Mouse (Mus musculus) MEL-GATA-1-ER (cell line): ENCODE results near the gene Rpl13a.
A peak's percentile ranks its signal among the peaks of the same experiment; 100 is the strongest.
"Not testable (repeated sequence)": the region's sequence is repeated elsewhere in the genome, so short reads cannot be mapped to it uniquely, and the experiment has no call there.

ENCODE experiments used
- DNase-seq: peaks from one replicate; pipeline ENCODE4 v3.0.0-alpha.2; 2012; ENCODE audit warnings: low read depth; ENCODE audit errors: extremely low read depth

The Rpl13a gene

DNA sequence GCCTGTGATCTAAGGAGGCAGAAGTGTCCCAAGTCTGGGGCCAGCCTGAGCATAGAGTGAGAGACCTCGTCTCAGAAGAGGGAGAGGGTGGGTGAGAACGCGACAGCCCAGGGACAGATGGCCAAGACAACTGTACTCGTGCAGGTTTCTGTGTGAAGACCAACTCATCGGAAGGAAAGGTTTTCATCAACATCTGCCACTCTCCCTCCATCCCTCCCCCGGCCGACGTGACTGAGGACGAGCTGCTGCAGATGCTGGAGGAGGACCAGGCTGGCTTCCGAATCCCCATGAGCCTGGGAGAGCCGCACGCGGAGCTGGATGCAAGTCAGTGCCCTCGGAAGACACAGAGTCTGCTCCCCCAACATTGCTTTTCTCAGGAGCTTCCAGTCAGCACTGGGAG, 28.9 kb upstream of the Rpl13a start:
- no peak for DNase-seq

DNA sequence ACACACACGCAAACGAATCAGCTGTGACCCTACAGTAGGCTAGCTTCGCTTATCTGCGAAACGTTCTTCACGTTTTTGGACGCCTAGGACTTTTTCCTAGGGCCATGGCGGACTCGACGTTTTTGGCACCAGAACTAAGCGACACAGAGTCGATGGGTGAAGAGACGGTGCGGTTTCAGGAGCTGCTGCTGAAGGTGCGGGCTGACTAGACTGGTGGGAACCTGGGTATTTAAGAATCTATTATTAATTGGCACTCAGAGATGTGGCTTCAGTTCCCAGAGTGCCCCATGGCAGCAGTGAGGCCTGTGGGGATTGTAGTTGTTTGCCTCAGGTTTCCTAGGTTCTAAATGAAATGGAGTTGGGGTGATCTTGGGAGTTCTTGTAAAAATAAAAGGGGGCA, 27.6 kb upstream of the Rpl13a start:
- DNase-seq, result no peak

DNA sequence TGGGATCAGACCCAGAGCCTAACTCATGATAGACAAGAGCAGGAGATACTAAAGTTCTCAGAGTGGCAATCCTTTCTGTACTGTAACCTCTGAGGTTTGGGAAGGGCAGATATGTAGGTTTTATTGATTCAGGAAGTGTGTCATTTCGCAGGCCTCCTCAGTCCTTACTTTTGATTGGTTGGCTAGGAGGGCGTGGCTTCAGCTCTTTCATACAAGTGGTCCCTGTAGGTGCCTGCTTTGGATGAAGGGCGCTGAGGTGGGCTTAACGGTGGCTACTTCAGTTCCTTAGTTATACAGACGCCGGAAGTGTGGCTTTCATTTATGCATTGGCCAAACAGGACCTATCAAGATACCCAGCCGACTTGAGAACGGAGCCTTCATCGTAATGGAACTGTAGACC, 27.0 kb upstream of the Rpl13a start:
- peak; percentile 98 for DNase-seq

DNA sequence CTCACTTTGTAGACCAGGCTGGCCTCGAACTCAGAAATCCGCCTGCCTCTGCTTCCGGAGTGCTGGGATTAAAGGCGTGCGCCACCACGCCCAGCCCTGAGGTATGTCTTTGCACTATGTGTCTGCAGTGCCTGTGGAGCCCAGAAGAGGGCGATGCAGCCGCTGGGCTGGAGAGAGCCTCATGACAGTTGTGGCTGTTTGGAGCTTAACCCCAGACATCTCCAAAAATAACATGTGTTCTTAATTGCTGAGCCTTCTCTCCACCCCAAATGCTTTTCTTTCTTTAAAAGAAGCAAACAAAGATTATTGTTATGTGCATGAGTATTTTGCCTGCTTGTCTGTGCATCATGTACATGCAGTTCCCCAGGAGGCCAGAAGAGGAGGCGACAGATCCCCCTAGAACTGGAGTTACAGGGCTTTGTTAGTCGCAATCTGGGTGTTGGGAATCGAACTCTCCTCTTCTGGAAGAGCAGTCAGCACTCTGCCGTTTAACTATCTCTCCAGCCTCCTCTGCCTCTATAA, 26.5 kb upstream of the Rpl13a start:
- peak; percentile 76 for DNase-seq

DNA sequence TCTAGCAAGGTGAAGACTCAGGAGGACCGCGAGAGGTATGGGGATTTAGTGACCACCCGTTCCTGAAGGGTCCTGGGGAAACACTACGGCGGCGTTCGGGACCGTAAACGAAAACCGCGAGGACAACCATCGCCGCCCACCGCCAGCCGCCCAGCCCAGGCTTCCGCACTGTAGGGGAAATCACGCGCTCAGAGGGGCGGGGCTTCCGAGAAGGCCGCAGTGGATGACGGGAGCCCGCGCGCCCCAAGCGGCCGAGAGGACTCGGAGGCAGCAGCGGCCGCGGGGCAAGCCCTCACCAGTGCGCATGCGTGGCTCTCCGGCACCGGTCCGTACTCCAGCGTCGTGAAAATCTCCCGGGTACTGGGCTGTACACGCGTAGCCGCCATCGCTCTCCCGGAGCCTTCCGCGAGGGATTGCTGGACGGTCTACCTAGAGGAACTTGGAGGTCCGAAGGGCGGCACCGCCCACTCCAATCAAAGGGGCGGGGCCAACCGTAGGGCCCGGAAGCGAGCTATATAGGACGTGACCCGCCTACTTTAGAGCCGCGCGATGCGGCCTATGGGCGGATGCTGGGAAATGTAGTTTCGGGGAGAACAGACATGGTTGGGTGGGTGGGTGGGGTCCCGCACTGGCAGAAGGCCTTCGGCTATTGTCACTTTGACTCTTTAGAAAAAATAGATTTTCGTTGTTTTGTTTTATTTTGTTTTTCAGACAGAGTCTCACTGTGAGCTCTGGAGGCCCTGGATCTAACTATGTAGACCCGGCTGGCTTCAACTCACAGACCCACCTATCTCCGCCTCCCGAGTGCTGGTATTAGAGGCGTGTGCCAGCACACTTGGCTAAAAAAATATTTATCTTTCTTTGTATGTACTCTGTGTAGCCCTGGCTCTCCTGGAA, 25.8 kb upstream of the Rpl13a start, which contains the start of the genes Pih1d1 and Aldh16a1:
Pih1d1 (plus strand) TSS at position 208 of the 897 bp plus-strand sequence.
Aldh16a1 (minus strand) TSS at position 489 of the 897 bp plus-strand sequence.
- DNase-seq, result peak; percentile 79

DNA sequence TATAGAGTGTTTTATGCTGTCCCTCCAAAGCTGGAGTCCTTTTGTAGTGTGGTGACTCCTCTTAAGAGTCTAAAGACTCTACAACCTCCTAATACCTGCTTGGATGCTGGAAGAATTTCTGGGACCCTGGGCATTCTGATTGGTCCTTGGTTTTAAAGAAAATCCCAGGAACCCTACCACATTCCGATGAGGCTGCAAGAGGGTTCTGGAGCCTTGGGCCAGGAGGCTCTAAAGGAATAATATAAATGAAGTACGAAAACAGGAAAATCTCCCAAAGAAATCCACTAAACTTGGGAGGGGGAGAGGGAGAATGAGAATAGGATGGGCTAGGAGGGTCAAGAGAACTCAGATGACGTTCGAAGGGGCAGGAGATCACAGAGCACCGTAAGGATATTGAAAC, 25.0 kb upstream of the Rpl13a start:
- DNase-seq, result no peak

DNA sequence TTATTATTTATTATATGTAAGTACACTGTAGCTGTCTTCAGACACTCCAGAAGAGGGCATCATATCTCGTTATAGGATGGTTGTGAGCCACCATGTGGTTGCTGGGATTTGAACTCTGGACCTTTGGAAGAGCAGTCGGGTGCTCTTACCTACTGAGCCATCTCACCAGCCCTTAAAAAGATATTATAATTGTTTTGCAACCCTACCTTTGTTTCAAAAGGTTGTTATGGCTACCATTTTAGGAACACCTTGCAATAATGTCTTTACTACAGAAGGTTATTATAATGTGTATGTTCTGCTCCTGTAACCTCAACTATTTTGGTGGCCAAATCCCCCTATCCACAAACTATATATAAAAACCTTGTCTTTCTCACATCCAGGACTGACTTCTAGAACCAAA, 24.5 kb upstream of the Rpl13a start:
- DNase-seq, result not testable (repeated sequence)

DNA sequence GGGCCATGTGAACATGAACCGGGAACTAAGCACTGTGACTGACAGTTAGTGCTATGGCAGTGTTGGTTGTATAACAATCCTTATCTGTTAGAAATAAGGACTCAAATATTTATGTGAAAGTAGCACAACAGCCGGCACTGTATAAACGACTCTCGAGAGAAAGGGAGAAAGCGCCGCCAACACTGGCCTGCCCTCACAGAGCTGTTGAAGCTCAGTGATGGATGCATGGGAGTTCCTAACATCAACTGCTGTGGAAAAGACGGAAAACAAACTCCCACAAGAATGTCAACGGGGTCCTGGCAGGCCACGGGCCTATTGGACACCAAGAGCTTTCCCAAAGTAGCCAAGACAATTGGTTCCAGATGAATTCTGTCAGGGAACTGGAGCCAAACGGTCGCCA, 22.7 kb upstream of the Rpl13a start:
- DNase-seq, result no peak

DNA sequence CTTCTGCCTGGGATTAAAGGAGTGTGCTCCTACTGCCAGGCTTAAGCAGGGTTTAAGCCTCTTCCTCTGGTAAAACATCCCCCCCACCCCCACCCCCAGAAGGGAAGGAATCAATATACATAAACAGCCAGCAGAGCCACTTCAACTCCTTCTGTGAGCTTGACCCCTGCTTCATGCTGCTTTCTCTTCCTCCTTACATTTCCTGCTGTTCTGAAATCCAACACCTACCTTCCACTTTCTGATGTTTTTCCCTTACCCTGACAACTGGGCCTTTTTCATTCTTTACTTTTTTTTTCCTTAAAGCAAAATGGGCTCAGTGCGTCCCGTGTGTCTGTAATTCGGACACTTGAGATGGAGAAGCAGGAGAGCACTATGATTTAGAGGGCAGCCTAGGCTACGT, 21.8 kb upstream of the Rpl13a start:
- DNase-seq, result no peak

DNA sequence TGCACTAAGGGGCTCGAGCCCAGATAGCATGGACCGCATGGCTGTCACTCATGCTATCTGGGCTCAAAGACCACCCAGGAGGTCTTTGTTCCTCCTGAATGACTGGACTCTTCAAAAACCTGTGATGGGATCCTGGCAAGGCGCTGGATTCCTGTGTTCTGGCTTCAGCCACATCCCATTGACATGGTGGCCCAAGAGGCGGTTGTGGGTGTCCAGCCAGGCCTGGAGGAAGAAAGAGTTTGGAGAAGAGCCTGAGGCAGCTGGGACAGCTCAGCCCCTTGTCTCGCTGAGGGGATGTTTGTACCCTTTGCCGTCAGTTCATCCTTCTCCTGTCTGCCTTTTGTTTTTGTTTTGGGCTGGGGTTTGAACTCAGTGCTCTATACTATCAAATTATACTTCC, 21.0 kb upstream of the Rpl13a start:
- no peak for DNase-seq

DNA sequence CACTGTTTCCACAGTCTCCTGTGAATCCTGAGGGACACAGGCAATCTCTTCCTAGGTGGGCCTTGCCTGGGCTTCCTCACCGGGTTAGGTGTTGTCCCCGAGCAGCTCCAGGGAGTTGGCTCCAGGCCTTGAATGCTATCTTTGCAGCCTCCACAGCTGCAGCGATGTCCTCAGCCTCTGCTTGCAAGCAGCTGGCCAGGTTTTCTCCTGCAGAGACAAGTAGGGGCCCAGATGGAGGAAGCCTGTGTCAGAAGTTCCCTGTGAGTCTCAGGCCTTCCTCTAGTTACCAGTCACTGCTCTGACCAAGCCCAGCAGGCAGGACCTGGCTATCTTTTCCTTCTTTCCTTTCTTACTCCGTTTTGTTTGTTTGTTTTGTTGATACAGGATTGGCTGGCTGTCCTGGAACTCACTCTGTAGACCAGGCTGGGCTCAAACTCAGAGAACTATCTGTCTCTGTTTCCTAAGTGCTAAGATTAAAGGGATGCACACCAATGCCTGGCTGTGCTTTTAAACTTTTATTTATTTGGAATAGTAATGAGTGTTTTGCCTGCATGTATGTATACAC, 20.1 kb upstream of the Rpl13a start:
- DNase-seq, result no peak

DNA sequence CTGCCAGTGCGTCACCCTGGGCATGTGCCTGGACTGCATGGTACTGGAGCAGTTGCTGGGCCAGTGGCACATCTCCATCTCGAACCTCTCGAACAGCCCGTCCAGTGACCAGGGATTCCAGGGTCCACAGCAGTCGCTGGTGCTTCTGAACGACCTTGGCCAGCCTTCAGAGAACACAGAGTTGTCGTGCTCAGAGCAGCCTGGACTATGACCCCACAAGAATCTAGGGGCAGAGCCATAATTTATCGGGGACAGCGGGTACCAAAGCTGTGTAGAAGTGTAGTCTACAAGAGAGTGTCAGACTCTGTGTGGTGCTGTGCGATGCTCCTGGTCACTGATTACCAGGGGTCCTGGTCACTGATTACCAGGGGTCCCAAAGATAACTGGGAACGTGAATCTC, 19.3 kb upstream of the Rpl13a start:
- DNase-seq, result no peak

DNA sequence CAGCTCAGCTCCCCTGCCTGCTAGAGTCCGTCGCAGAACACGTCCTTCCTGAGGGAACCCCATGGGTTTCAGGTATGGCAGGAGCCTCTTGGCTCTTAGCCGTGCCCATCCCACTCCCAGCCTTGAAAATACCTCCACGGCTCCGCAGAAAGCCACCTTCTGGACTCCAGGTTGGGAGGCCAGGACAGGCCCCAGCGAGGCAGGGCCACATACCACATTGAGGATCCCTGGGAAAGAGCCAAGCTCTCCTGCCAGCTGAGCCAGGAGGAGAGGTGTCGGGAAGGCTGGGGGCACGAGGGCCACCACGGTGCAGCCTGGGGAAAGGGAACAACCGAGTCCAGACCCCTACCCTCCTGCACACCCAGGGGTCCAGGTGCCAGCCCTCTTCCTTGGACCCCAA, 18.7 kb upstream of the Rpl13a start:
- DNase-seq, result no peak

DNA sequence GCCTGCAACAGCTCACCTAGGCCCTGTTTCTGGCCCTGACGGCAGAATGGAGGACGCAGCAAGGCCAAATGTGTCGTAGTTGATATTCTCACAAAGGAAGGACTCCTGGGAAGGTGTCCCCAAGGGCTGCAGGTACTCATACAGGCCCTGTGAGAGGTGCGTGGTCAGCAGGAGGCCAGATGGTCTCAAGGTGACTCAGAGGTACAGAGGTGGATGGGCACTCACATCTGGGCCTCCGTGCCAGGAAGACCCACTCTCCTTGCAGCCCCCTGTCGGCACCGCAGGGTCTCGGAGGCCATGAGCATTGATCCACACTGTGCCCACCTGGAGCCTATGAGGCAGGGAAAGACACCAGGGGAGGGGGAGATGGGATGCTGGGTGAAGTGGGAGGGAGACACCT, 16.9 kb upstream of the Rpl13a start:
- DNase-seq, result no peak

DNA sequence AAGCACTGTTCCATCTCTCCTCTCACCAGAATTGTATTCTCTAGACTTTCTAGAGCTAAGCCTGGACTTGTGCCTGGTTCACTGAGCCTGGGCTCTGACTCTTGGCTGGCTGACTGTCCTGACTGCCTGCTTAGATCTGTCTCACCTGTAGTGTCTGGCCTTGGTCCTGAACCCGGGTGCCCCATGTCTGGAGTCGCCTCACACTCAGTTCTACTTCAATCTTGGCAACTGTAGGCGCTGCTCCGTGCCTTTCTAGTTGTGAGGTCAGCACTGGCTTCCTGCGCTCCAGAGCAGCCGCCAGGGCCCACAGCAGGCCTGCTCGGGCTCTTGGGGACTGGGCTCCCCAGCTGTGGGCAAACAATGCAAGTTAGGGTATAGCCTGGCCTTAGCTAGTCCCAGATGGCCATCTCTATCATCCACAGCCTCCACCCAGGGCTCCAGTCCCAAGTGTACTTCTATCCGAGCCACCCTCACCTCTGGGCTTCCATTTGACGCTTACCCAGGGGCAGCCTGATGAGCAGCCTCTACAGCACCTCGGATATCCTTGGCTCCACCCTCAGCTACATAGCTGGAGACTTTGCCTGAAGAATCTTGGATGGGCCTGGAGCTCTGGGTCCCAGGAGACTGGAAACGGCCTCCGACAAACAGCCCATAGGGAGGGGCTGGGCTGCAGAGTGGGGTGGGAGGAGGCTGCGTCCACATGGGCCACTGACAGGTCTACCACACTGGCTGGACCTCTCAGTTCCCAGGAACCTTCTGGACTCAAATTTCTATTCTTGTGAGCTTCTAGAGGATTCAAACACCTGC, 16.0 kb upstream of the Rpl13a start:
- no peak for DNase-seq

DNA sequence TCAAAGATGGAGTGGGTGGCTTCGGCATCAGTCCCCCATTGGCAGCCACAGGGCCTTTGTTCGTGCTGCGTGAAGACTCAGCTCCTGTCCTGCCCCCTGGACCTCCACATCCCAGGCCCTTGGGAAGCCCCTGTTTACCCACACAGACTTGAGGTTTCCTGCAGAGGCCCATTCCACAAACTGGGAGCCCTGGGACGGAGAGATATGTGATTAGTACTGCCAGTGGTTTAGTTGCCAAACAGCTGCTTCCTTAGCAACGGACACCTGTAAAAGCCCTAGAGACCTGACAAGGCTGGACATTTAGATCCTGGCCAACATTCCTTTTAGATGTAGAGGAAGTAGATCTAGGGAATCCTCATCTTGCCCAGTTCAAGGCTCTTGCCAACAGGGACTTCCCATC, 13.4 kb upstream of the Rpl13a start:
- DNase-seq, result no peak

DNA sequence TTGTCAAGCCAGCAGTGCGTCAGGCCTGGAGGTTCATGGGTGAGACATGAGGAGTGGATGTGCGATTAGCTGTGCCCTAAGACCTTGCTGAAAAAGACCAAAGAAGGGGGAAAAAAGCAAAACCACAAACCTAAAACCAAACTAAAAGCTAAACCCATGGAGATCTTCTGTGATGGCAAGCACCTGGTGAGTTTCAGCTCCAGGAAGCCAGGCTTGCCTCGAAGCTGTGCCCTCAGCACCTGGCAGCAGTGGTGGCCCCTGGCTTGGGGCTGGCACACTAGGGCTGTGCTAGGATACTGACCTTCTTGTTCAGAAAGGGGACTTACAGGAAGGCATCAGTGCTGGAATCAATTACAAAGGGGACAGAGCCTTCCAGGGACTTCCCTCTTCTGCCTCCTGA, 12.8 kb upstream of the Rpl13a start:
- DNase-seq, result no peak

DNA sequence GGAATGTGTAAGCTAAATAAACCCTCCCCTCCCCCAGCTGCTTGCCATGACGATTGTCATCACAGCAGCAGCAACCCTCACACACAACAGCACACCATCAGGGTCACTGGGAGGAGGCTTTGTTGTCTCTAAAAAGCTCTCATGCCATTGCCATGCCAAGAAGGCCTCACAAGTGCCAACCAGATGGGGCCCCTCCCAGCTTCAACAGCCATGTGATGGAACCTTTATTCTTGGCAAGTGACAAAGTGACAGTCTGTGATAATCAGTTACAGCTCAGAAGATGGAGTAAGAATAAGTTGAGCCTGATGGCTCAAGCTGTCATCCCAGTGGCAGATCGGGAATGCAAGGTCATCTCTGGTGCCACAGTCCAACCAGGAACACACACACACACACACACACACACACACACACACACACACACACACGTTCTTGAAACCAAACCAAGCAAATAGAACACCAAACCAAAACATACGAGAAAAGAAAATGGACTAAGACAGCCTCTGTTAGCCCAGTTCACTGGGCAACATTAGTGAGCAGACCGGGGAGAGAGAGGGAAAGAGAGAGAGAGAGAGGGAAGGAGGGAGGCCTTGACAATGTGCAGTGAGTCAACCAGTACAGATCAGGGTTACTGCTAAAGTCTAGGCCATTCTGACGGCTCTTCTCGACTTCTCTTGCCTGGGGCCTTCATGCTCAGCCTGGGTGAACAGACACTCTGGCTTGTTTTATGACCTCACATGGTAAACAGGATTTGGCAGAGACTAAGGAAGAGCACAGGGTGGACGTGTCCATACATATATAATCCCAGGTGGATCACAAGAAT, 11.6 kb upstream of the Rpl13a start:
- no peak for DNase-seq

DNA sequence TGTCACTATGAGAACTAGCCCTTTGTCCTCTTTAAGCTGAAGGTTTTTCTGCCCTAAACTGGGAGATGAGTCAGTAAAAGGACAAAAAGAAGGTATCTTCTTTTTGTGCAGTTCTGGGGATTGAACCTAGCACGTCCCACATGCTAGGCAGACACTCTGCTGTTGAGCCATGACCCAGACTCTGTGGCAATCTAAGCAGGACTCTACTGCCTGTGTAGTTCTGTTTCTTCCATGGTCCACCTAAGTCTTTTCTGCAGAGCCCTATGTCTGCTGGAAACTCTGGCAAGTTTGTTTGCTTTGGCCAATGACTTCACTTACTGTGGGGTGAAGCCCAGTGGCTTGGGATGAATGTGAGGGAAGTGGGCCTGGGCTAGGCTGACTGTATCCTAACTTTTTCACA, 9.8 kb upstream of the Rpl13a start:
- no peak for DNase-seq

DNA sequence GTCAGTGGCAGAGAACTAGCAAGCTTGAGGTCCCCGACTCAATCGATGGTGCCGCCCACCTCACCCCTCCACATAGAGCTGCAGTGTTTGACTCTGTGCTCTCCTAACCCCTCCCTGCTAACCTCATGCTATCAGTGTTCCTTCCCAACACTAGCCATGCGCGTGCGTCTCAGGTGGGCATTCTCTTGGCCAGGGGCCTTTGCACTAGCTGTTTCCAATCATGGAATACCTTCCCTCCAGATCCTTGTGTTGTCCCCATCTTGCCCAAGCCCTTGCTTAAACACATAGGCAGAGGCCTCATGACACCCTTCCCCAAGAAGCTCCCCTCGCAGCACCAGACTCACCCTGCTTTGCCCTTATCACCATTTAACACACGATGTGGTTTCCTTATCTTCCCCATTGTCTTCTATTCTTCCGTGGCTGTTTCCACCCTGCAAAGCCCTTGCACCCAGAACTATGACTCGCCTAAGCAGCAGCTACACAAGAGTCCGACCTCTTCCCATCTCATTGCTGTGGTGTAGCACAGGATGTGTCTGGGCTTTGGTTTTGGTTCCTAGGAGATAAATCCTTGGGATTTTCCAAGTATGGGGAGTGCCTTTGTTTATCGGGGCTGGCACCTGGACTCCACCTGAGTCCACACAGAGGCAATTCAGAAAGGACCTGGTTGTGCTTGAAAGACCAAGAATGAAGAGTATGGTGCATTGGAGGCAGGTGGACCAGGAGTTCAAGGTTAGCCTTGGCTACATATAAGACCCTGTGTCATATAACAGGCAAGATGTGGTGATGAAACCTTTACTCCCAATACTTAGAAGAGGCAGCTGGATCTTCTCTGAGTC, 8.8 kb upstream of the Rpl13a start:
- DNase-seq, result peak; percentile 99
